Mouse (Mus musculus): ENCODE data around the gene Tubb2a. TPM values are rescaled to one million over a fixed set of nuclear protein-coding genes. Genes with fewer than 3 reads are reported as not detected.
A peak's percentile ranks its signal among the peaks of the same experiment; 100 is the strongest.

Tubb2a gene
- 10 to 100 TPM; 44.4 to 49.4 TPM for total RNA-seq (2021)
- long read RNA-seq, experiment 1, transcript Tubb2a-201 (4 exons, 1,610 nt) = major isoform, 135 of 138 reads
- long read RNA-seq, experiment 1, partial matches to known transcripts = 3 of 138 reads
- long read RNA-seq, experiment 1, other reads (novel, unspliced or antisense) = 0 of 138 reads
- long read RNA-seq, experiment 2, transcript Tubb2a-201 (4 exons, 1,610 nt) = major isoform, 88 of 94 reads
- long read RNA-seq, experiment 2, partial matches to known transcripts = 6 of 94 reads
- long read RNA-seq, experiment 2, other reads (novel, unspliced or antisense) = 0 of 94 reads

DNA sequence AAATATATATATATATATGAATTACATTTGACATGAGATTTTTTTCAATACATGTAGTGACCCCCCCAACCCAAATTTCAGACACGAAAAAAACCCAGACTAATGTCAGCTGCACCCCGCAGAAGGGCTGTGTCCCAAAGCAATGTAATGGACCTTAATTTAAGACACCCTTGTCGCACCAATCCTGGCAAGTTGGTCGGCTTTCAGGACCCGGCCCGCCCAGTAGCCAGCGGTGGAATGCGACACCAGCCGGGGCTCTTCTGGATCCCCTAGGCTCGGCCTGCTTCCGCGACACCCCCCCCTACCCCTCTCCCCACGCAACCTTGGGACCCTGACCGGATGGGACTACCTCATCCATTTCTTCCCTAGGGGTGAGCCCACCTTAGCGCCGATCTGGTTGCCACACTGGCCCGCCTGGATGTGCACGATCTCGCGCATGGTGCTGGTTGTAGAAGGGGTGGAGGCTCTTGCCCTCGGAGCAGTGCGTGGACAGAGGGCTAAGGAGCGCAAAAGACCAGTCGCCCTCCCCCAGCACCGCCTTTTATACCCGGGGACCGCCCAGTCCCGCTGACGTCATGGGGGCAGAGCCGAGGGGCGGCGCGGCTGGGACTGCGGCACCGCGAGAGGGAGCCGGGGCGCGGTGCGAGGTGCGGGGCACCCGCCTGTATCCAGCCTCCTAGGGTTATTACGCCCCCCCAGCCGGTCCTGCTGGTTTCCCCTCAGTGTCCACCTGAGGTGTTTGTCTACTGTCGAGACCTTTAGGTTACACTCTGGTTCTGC lies at the start of gene Tubb2a:
Gene Tubb2a, minus strand, starts transcription at position 516 of the 780 bp plus-strand sequence.
- DNase-seq = peak; percentile 95

DNA sequence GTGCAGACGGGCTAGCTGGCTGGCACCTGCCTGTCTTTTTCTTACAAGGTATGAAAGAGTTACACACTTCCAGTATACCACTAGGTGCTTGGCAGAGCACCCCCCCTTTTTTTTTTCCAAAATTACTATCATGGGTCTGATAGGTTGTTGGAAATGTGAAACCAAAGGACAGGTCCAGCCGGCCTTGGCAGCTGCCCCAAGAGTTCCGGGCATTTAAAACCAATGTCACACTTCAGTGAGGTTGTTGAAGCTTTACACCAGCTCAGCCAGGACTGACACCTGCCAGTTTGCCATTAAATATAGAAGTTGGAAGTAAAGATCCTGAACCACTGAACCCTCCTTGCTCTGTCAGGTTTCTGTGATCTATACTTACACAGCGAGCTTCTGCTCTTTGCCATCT lies 47.9 kb upstream of the Tubb2a start:
- peak; percentile 55 for DNase-seq

DNA sequence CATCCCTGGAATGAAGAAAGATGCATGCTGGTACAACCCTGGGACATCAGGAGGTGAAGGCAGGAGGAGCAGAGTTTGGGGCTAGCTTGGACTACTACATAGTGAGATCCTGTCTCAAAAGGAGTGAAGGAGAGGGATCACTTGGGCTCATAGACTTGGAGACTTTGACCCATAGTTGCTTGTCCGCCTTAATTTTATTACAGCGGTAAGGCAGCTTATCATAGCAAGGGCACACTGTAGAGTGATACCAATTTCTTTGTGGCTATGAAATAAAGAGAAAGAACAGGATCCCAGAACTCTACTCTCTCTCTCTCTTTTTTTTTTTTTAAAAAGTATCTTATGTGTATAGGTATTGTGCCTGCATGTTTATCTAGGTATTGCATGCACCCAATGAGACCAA lies 42.7 kb upstream of the Tubb2a start:
- DNase-seq = no peak

DNA sequence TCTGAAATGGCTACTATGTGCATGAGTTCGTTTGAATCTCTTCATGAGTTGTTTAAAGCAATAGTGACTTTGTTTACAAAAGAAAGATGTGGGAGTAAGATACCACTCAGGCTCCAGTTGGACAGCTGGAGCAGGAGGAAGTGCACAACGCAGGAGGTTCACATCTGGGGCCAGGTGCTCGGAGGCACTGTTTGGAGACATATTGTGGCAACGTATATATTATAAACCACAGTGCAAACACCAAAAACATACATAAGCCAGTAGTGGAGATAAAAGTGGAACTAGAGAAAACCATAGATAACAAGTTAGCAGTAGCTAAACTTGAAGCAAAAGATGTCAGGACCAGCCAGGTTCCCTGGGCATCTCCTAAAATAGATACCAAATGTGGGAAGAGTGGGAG lies 41.6 kb upstream of the Tubb2a start:
- DNase-seq = no peak

DNA sequence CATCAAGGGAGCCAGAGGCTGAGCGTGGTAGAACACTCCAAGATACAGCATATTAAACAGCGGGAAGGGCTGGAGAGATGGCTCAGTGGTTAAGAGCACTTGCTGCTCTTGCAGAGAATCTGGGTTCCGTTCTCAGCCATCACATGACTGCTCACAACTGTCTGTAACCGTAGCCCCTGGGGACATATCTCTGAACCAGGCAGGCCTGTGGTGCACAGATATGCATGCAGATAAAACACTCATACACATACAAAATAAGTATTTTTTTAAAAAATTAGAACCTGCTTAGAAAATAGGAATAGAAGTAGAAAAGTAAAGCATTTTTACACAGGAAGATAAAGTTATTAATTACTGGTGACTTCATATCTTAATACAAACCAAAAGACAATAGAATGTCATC lies 41.0 kb upstream of the Tubb2a start:
- no peak for DNase-seq

DNA sequence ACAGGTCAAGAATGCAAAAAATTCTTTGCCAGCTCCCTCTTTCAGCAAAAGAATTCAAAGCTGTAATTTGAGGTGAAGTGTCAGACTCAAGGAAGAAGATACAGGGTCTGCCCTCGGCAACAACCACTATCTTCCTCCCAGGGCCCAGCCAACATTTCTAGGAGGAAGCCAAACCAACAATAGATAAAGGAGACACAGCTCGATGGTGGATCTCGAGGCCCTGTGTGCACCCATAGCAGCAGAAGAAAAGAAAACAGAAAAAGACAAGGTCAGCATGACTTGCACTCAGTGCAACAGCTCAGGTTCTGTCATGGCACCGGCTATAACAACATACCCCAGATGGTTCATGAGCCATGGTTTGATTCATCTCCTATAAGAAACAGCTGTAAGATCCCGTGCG lies 38.7 kb upstream of the Tubb2a start:
- no peak for DNase-seq

DNA sequence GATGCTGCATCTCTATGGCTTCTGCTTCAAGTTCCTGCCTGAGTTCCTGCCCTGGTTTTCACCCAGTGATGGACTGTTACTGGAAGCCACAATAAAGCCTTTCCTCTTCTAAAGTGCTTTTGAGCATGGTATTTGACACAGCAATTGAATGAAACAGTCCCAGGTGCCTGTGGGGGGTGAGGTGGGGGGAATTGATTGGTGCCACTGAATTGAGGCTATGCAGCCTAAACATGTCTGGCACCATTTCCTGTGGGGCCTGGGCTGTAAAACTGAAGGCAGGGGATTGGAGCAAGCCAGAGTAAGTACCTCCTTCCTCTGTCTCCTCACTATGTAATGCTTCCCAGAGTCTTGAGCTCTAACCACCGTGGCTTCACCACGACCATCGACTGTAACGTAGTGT lies 36.8 kb upstream of the Tubb2a start:
- no peak for DNase-seq

DNA sequence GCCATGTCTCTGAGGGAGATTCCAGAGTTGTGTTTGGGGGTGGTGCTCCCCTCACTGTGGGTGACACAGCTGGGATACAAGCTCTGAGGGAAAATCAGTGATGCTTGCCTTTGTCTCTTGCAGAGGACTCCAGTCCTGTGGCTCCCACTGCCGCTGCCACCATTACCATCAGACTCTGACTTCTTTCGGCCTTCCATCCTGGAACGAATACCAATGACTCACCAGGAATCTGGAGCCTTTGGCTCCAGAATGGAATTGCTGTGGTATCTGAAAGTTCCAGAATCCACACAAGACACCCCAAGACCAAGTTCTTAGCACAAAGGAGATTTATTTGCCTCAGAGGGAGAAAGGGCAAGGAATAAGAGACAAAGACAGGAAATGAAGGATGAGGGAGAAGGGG lies 35.3 kb upstream of the Tubb2a start:
- no peak for DNase-seq

DNA sequence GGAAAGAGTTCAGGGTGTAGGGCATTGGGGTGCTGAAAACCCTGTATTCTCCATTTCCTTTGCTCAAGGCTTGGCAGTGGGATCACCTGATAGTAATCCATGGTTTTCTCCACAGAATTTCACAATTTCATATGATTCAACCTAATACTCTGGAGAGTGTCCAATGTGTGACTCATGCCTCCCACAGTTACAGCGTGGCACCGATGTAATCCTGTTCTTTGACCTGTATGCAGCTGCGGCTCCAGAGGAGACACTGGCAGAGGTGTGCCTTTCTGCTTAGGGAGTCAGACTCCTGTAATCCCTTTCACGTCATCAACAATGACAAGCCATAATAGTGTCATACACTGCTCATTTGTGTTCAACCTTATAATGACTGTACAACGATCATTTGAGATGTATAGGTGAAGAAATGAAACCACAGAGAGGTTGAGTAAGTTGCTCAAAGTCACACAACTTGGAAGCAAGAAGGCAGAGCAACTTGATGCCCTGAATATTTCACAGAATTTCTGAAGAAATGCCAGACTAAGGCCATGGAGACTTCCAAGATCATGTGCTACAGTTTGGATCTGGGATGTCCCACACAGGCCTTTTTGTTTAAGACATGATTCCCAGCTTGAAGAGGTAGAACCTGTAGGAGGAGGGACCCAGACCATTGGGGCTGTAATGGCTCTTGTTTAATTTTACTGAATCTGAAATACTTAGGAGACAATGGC lies 34.7 kb upstream of the Tubb2a start:
- DNase-seq = no peak

DNA sequence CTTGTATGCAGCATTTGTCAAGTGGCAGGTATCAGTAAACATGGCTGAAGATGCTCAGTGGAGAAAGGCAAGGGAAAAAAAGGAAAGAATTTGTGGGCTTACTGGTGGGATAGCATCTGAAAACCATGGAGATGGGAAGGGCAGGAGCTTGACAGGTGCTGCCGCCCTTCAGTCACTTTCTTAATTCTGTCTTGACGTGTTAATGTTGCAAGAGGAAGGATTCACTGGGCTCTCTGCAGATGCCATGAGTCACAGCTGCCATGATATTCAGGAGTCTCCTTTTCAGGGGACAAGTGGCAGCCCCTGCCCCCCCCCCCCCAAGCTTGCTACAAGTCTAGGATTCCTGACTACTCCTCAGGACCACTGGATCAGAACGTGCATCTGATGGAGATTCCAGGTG lies 34.1 kb upstream of the Tubb2a start:
- DNase-seq = no peak

DNA sequence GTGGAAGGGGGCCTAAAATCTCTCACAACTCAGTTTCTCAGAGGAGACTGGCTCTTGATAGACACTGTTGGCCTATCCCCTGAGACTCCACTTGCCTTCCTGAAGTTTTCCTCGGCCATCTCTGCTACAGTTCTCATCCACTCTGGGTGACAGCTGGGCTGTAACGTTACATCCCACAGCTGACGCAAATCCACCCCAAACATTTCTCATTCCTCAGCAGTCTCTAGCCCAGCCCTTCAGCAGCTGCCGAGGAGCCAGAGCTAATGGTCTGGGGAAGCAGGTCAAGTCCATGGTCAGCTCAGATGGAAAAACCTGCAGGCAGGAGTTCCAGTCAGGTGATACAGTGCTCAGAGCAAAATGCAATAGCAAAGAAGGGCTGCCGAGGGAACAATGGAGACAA lies 33.2 kb upstream of the Tubb2a start:
- no peak for DNase-seq

DNA sequence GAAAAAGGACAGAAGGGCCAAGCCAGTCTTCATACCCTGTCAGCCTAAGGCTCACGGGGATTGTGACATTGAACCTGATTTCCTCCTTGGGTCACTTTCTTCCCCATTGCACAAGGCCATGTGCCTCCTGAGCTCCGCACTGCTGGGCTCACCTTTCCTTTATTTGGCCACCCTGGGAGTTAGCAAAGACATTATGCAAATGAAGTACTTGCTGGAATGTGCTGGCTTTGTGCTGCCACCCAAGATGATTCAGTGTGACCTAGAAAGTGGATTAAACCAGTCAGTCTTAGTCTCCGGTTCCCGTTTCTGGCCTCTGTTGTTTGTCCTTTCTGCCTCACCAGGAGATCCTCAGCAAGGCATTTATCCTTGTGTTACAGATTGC lies 31.9 kb upstream of the Tubb2a start:
- no peak for DNase-seq

DNA sequence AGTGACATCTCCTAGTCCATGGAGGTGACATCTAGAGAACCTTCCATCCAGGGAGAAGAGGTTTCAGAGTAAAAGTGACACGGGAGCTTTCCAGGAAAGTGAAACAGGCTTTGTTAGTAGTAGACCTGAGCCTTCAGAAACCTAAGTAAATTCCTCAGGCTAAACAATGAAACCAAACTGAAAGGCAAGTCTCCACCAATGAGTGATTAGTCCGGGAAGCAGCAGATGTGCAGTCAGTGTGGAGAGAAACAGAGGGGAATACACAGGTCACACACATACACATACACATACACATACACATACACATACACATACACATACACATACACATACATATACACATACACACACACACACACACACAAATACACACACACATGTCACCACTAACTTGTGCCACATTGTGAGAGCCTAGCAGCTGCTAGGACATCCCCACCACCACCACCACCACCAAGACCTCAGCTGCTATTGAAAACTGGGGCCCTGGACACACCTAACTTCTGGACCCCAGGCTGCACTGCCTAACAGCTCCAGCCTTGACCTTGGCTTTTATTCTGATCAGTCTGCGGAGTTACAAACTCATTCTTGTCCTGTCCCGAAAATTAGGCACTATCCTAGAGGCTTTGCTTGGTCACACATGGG lies 31.3 kb upstream of the Tubb2a start:
- no peak for DNase-seq

DNA sequence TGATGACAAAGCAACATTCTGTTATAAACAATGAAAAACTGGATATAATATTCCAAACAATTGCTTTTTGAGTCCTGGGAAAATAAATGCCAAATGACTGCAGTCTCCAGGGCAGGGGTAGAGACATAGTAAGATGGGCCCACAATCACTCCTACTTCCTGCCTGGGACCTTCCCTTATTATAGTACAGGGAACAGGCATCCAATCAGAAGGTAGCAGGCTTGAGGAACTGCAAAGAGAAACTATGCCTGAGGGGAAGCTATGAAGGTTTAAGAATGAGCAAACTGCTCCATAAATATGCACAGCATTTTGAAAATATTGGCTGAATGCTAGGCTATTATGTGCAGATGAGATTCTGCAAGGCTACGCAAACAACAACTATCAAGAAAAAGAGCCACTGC lies 29.2 kb upstream of the Tubb2a start:
- DNase-seq = no peak

DNA sequence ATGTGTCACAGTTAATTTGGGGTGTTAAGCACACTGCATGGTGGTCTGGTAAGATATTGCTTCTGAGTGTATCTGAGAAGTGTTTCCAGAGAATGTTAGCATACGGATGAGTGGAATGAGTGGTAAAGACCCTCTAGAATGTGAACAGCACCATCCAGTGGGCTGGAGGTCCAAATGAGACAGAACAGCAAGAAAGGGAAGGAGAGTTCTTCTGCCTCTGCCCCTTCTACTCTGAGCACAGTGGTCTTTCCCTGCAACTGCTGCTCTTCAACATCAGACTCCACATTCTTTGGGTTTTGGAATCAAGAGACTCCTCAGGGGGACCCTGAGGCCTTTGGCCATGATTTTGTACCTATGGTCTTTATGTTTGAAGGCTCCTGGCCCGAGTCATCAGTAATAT lies 28.4 kb upstream of the Tubb2a start:
- no peak for DNase-seq

DNA sequence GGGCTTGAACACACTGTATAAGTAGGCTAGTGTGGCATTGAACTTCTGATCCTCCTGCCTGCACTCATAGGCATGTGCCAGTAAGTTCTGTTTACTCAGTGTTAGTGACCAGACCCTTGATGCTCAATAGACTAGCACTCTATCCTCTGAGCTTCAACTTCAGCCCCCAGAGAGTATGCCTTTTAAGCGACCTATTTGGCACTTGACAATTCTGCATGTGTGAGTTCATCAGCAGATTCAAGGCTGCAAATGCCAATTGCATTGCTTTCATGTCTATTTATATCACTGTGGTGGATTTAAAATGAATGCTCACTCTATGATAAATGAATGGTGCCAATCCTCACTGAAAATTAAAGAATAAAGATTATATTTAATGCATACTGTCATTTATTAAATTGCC lies 27.6 kb upstream of the Tubb2a start:
- no peak for DNase-seq

DNA sequence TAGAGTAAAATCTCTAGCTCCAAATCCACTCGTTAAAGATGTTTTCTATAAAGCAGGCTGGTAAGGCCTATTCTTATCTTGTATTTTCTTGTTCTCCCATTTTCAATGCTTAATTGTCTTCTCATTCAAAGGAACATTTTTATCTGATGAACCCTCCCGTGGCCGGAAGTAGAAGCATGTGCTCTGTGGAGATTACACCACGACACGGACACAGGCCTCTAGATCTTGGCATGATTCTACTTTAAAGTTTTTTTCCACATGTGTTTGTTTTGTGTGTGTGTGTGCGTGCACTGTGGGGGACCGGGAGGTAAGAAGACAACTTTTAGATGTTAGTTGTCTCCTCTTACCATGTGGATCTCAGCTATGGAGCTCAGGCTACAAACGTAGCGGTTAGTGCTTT lies 24.1 kb upstream of the Tubb2a start:
- no peak for DNase-seq

DNA sequence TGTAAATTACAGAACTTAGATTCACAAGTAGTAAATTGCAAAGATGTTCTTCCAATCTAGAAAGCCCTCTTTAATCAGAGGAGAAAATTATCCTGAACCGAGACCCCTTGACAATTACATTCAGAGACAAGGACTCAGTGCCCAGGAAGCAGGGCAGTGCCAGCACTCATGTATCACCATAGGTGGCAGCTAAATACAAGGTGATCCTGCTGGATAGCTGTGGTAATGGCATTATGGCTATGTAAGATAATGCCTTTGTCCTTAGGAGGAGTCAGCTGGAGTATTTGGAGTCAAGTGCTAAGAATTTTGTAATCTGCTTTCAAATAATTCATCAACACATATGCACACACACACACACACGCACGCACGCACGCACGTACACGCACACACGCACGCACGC lies 23.4 kb upstream of the Tubb2a start:
- no peak for DNase-seq

DNA sequence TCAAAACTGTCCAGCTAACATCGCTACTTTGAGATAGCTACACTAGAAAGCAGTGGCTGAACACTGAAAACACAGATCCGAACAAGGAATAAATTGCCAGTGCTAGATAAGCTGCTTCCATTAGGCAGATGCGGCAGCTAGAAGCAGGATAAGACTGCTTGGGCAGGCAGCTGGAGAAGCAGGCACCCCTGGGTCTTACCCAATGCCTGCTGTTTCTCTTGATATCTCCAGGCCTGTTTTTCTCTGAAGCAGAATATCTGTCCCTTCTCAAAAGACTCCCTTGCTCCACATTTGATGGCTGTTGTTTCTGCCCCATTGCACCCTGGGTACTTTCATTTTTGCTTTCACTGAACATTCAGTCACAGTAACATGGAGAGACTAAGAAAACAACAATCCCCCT lies 22.9 kb upstream of the Tubb2a start:
- no peak for DNase-seq

DNA sequence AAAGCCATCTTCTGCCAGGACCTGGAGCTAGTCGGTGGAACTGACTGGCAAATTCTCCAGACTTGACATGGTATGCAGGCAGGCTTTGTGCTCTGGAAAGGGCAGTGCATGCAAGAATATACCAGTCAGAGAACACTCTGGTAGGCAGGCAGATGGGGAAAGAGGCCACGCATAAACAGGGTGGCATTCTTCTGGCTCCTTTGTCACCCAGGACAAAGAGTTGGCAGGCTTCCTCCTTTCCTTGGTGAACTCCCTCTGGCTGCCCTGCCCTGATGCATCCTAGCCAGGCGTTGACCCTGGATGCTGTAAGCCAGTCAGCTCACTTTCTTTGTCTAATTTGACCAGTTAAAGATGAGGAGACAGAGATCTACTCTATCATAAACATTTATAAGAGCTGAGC lies 19.3 kb upstream of the Tubb2a start:
- no peak for DNase-seq

DNA sequence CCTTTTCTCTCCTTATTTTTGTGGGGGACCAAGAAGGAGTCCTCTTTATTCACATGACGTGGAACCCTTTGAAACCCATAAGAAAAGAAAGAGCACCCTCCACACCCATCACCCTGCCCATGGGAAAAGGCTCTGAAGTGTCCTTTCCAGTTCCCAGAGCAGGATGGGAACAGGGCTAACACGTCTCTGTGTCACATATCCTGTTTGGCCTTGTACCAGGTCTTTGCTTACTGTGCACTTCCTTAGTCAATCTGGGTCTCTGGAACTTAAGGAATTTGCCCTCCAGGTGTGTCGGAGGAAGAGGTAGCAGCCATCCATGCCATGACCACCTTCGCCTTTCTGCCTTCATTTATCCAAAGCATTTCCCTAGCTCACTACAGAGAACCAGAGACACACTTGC lies 18.6 kb upstream of the Tubb2a start:
- no peak for DNase-seq

DNA sequence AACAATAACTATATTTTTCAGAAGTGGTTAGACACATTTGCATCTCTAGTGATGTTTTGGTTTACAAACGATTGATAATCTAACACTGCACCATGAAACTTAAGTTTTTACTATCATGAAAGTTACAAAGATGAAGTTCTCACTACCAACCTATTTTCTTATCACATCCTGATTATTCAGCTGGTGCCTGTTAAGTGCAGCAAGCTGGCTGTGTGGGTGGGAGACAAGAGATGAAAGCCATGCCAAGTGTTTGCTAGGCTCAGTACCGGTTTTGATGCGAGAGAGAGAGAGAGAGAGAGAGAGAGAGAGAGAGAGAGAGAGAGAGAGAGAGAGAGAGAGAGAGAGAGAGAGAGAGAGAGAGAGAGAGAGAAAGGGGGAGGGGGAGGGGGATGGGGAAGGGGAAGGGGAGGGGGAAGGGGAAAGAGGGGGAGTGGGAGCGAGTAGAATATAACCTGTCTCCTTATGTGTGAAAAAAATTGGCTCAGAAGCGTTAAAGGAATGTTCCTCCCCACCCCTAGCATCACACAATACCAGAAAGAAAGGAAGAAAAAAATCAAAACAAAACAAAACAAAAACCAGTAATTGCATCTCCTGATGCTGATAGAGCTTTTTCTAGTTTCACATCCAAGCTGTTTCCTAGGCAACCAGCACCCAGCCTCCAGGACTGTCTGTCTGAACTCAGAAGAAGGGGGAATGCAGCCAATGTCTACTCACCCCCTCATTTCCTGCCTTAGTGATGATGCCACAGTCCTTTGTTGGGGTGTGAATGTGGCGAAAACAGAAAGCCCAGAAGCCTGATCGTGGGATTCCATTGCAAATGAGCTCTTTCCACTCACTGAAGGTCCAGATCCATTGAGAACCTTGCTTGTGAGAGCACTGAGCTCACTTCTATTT lies 18.0 kb upstream of the Tubb2a start:
- no peak for DNase-seq

Data from gastrocnemius, postnatal 10 days (tissue).